Mouse (Mus musculus) thymus, postnatal 25 days (tissue): ENCODE results near the gene Gpc4.

Experiments used
- DNase-seq: peaks from one replicate; pipeline ENCODE4 v3.0.0; 2022

Gpc4 gene

GRCm38 (mm10) chrX:52164738-52165554 is at the start of gene Gpc4:
Gene Gpc4 (minus strand): TSS chrX:52165252.
- no peak for DNase-seq

DNA sequence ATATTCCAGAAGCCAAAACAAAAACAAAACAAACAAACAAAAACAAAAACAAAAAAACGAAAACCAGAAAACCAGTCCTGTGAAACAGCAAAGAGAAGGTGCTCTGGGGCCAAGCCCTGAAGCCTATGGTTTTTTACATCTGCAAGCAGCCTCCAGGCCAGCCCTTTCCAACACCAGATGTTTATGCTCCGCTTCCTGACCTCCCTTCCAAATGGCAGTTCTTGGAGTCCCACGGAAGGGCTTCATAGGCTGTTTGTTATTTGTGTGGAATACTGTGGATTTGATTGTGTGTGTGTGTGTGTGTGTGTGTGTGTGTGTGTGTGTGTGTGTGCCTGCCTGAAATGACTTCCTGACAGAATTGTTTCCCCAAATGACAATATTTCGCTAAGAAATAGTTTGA is 47.8 kb upstream of the Gpc4 start:
- DNase-seq: no peak

DNA sequence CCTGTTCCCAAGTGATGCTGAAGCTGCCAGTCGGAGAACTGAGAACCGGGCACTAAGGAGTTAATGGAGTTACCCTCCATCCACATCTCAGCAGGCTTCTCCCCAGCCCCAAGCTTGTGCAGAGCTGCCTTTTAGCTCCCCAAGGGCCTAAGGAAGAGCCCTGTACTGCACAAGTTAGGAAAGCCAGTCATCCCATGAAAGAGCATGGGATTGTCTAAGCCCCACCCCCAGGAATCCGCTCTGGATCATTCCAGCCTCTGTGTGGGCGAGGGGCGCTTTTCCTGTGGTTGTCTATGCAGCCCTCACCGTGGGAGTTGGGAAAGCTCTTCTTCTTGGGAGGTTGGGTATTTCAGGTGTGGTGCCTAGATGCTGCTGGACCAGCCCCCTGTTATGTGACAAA is 34.8 kb upstream of the Gpc4 start:
- no peak for DNase-seq

GRCm38 (mm10) chrX:52193311-52193968 is 28.4 kb upstream of the Gpc4 start:
- no peak for DNase-seq

- no peak for DNase-seq
These were observed 24.0 kb upstream of the Gpc4 start for GRCm38 (mm10) chrX:52189094-52189493.

DNA sequence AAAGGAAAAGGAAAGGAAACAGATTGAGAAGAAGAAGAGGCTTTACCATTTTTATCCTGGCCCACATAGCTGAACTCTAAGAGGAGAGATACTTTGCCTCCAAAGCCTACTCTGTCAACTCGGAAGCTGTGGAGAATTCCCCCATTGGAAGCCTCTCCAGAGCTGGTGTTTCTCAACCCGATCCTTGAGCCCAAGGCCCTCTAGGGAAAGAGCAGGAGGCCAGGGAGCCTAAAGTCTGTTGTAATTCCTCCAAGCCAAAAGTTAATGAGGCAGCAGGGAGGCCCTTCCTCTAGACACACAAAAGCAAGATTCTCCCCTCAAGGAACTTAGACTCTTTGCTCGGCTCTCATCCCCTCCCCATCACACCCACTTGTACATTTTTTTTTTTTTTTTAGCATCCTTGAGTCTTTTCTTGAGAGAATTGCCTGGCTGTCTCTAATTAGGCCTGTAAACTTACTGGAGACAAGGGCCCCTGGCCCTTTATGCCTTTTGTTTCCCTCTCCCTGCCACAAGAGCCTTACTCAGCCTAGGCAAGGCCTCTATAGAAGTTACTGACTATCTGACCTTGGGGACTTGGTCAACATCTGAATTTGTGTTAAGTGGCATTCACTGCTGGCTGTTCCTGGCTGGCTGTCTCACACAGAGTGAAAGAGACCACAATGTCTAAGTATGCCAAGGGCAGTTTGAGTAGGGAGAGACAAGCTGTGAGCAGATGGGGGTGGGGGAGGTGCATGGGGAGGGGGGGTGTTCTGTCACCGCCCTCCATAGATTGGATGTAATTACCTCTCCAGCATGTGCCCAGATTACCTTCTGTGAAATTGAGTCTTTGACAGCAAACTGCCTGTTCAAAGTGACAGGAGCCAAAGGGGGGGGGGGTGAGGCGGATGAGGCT is 18.7 kb upstream of the Gpc4 start:
- DNase-seq: no peak

GRCm38 (mm10) chrX:52181401-52181800 is 16.3 kb upstream of the Gpc4 start:
- no peak for DNase-seq

DNA sequence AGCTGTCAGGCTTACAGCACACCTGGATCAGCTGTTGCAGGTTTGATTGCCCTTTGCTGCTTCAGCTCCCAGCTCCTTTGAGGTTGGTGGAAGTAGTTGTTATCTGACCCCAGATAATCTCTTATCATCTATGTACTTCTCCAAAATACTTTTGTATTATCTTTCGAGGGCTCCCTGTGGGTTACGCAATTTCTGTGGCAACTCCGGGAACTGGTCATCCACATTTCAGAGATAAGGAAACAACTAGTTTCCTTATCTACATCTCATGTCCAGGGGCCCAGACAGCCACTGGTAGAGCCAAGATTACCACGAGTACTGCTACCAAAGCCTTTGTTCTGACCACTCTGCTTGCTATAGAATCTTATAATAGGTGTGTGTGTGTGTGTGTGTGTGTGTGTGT is 12.0 kb upstream of the Gpc4 start:
- no peak for DNase-seq

DNA sequence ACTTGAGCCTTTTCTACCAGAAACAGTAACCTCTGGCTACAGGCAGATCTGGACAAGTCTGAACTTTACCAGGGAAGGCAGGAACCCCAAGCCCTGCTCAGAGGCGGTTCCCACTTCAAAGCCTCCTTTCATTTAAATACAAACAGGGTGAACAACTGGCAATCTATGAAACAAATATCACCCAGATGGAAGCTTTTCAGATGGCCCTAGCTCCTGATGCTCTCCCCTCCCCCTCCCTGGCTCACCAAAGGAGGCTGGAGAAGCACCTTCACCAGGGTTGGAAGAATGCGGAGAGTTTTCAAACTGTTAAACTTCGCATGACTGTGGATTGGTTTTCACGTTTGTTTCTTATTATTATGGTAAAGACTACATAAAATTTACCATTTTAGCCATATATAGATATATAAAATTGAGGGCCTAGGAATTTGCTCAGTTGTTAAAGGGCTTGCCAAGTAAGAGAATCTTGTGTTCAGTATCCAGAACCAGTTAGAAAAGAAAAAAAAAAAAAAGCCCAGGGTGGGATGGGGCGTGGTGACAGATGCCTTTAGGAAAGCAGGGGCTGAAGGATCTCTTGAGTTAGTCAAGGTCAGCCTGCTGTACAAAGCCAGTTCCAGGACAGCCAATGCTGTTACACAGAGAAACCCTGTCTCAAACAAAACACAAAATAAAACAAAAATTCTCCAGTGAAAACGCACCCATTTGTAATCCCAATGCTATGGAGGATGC is 2.6 kb upstream of the Gpc4 start:
- DNase-seq: no peak

DNA sequence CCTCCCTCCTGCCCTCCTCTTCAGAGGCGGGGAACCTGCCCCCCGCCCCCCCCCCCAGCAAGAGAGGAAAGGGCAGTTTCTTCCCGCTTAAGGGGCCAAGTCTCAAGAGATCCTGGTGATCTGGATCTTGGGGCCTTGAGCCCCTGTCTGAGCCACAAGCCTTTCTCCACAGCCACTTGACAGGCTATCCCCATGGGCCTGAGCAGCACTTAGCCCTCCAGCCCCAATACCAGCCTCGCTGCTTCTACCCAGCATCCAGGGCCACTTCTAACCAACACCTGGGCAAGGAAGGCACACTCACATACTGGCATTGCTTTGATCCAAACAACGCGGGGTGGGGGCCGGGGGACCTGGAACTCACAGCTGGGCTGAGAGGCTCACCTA is 495 bp upstream of the Gpc4 start:
- DNase-seq: no peak

DNA sequence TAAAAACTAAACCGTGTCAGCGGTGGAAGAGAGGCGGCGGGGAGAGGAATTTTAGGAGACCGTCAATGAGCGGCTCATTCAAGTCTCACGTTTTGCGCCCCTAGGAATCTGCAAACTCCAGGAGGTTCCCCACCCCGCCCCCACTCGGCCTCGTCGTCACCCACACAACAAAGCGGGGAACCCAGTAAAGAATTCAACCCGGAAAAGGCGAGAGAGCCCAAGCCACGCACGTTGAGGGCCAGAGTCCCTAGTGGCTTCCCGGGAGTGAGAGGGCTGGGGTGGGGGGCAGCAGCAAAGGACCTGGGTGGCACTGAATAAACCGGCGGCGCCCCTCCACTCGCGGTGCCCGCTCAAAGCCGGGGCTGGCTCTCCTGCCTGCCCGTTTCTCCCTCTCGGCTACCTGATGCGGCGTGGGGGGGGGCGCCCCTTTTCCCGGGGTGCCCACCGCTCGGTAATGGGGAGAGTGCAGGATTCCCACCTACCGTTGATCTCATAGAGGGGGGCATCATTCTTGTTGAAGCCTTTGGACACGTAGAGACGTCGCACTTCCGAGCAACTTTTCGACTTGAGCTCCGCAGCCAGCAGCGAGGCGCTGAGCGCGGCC is 816 bp downstream of the Gpc4 start:
- no peak for DNase-seq

DNA sequence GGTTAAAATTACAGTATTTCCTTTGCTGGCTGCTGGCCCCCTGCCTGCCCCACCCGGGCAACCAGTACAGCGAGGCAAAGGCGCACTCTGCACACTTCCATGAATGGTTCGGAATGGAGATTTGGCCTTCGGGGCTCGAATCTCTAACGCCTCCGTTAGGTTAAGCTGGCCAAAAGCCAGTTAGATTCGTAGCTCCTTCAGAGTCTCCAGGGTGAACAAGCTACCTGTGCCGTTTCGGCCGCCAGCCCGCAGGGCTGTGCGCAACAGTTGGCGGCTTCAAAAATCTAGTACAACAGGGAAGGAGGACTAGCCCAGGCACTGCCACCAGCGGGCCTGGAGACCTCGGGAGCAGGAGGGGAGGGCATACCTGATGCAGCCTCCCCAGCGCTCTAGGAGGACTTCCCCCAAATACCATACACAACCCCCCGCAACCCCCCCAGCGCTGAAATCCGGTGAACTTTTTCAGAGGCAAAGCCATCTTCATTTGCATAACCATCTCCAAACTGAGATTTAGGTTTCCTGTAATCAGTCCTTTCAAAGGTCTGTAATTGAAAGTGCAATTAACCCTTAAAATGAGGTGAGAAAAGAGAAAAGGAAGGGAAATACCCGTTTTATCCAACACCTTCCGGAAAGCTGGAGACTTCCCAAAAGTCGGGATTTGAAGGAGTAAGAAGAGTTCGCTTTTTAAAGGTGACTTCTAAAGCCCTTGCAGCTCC is 1.5 kb downstream of the Gpc4 start:
- DNase-seq: no peak

- no peak for DNase-seq
These were observed 2.3 kb downstream of the Gpc4 start for GRCm38 (mm10) chrX:52162756-52163155.

DNA sequence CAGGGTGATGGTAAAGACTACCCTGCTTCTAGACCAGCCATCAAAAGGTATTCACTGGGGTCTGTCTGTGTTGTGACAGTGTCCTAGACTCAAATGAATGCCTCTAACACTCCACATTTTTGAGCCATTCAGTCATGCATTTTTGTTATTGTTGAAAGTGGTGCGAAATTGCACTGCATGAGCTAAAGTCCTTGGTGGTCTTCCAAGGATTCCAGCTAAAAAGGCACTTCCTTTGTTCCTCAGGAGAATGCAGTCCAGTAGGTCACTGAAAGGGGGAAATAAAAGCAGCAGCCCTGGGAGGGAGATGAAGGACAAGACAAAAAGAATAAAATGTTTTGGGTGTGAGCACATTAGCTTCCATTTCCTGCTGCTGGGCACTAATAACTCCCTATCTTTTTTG is 2.8 kb downstream of the Gpc4 start:
- no peak for DNase-seq

DNA sequence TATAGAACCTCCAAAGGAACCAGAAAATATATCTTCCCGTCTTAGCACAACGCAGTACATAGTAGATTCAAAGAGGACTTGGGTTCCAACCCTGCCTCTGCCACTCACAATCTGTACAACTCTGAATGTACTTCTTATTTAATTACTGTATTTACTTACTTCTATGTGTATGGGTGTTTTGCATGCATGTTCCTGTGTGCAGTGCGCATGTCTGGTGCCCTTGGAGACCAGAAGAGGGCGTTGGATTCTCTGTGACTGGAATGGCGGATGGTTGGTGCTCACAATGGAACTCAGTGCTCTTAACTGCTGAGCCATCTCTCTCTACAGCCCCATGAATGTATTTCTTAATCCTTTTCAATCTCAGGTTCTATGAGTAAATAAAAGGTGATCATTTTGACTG is 5.4 kb downstream of the Gpc4 start:
- no peak for DNase-seq

DNA sequence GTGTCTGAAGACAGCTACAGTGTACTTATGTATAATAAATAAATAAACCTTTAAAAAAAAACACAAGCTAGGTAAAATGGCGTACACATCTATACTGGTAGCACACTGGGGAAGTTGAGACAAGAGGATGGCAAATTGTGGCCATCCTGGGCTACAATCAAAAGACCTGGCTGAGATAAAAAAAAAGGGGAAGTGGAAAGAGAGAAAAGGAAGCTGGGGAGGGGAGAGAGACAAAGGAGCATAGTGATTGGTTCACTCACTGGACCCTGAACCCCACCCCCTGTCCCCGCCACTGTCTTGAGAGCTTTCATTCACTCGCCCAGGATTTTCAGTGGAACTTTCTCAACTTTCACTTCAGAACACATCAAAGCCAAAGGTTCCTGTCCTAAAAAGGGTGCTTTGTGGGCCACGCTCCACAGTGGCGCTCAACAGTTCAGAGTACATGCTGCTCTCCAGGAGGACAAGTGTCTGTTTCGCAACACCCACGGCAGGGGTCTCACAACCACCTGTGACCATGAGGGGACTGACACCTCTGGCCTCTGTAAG is 9.6 kb downstream of the Gpc4 start:
- no peak for DNase-seq

- no peak for DNase-seq
These were observed 10.2 kb downstream of the Gpc4 start for GRCm38 (mm10) chrX:52154821-52155220.

DNA sequence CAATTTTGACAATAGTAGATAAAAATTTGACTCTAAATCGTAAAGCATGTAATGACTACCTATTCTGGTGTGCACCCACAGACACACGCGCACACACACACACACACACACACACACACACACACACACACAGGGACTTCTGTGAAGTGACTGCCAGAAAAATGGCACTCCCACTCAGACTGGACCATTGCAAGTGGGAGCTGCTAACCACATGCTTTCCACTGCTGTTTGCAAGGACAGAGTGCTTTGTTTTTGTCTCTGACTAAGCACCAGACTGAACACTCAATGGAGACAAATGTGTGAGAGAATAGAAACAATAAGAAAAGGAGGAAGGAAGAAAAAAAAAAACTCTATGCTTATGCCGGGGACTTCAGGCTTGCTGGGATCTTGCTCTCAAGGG is 11.6 kb downstream of the Gpc4 start:
- no peak for DNase-seq

GRCm38 (mm10) chrX:52152961-52153360 is 12.1 kb downstream of the Gpc4 start:
- no peak for DNase-seq

DNA sequence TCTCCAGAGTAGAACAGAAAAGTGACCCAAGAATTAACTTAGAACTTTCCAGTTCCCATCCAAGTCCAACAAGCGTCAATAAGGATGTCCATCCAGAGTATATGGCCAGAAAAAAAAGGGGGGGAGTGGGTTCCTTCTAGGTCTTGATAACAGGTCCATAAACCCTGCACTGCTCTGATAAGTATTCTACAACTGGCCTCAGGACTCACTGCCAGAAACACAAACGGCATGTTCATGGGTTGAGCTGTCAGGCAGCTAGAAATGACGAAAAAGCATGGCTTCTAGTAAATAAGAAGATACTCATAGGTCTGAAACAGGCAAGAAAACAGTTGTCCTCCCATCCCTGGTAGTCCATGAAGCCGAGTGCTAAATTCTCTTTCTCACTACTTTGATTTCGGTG is 13.5 kb downstream of the Gpc4 start:
- DNase-seq: no peak

GRCm38 (mm10) chrX:52151100-52151499 is 14.0 kb downstream of the Gpc4 start:
- no peak for DNase-seq

DNA sequence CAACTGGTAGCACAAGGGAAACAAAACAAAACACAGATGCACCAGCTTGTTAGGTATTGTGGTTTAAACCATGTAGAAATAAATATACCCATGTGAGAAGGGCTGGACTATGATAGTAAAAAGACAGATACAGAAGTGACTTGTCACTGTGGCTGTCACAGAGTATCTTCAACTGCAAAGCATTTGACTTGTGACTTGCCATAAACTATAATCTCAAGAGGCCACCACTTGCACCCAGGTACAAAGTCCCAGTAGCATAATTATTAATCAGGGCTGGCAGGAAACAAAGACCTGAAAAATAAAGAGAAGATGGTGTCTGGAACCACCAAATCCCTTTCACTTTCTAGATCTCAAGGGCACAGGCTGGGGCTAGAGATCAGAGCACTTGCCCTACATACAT is 19.5 kb downstream of the Gpc4 start:
- no peak for DNase-seq
